Mouse (Mus musculus) forebrain, embryonic 11.5 days (tissue): ENCODE measurements around the gene Hoxc11. TPM values are rescaled to one million over a fixed set of nuclear protein-coding genes. Genes with fewer than 3 reads are reported as not detected.

ENCODE experiments used
- ATAC-seq: fragments of 200-750 bp; cut with Nextera tagmentation; replicated peaks from 2 replicates; pipeline ENCODE4 v1.8.0; 2017; ENCODE audit warnings: moderate TSS enrichment; ENCODE audit not compliant: low FRiP score
- DNase-seq: peaks from one replicate; pipeline ENCODE4 v3.0.0-alpha.2; 2017; ENCODE audit warnings: low spot score
- H3K27ac ChIP-seq: fragments of 300-500 bp; sonication (generic); 2 replicates; pipeline ENCODE4 v1.5.1; 2014; ENCODE audit warnings: low read depth, low read length
- H3K27me3 ChIP-seq: fragments of 300-500 bp; sonication (generic); 2 replicates; pipeline ENCODE4 v1.6.1; 2014; ENCODE audit warnings: mild to moderate bottlenecking, low read length, mixed read lengths; ENCODE audit not compliant: control insufficient read depth, insufficient read depth
- H3K36me3 ChIP-seq: fragments of 300-500 bp; sonication (generic); 2 replicates; pipeline ENCODE4 v1.6.1; 2014; ENCODE audit warnings: mild to moderate bottlenecking, low read length, moderate library complexity, mixed read lengths; ENCODE audit not compliant: control insufficient read depth, insufficient read depth
- H3K4me1 ChIP-seq: fragments of 300-500 bp; sonication (generic); replicated peaks from 2 replicates; pipeline ENCODE4 v1.6.1; 2014; ENCODE audit warnings: low read length, mixed read lengths; ENCODE audit not compliant: control insufficient read depth, insufficient read depth
- H3K4me2 ChIP-seq: fragments of 300-500 bp; sonication (generic); 2 replicates; pipeline ENCODE4 v1.6.1; 2014; ENCODE audit warnings: low read depth, mild to moderate bottlenecking, low read length, moderate library complexity, mixed read lengths; ENCODE audit not compliant: severe bottlenecking
- H3K4me3 ChIP-seq: fragments of 300-500 bp; sonication (generic); 2 replicates; pipeline ENCODE4 v1.5.1; 2014; ENCODE audit warnings: low read depth, low read length
- H3K9ac ChIP-seq: fragments of 300-500 bp; sonication (generic); 2 replicates; pipeline ENCODE4 v1.6.1; 2014; ENCODE audit warnings: low read length
- H3K9me3 ChIP-seq: fragments of 300-500 bp; sonication (generic); 2 replicates; pipeline ENCODE4 v1.6.1; 2016; ENCODE audit warnings: low read length, mixed read lengths; ENCODE audit not compliant: control insufficient read depth
- WGBS: fragments of 180-500 bp; shearing (Covaris S2); extraction: QIAGEN DNeasy Blood & Tissue Kit; methylation state at CpG from one replicate; pipeline ENCODE4 v1.1.7; 2014; 5-methylcytosine and 5-hydroxymethylcytosine counted together
- polyA plus RNA-seq: library from polyadenylated mRNA; unstranded; fragments of >200 nt; fragmentation: Nextera tagmentation; extraction: Ambion mirVana; gene quantifications from 2 replicates; pipeline ENCODE4 v1.2.1, GENCODE M21; 2014

The Hoxc11 gene
- polyA plus RNA-seq, 1 experiment from 2014 or later, result not detected

- H3K9ac ChIP-seq, result no peak within 1 kb of the TSS
- WGBS, result 2% methylated on average over 11 of the region's 20 CpGs
- DNase-seq, result no peak
- H3K4me3 ChIP-seq, result no peak within 1 kb of the TSS
- no peak for ATAC-seq
- no peaks in the 10 kb centered on the region for H3K4me1 ChIP-seq
- no peaks in the 10 kb centered on the region for H3K36me3 ChIP-seq
- peaks cover 97% of the 10 kb centered on the region for H3K27me3 ChIP-seq
- no peaks in the 10 kb centered on the region for H3K9me3 ChIP-seq
- H3K27ac ChIP-seq, result no peak within 1 kb of the TSS
- H3K4me2 ChIP-seq, result no peak within 1 kb of the TSS
Observed at GRCm38 (mm10) chr15:102976171-102976570, 21.9 kb downstream of the Hoxc11 start, which contains the start of gene Hoxc9. Gene Hoxc9 (plus strand): TSS chr15:102976439.

GRCm38 (mm10) chr15:102976631-102977422 is 22.6 kb downstream of the Hoxc11 start:
- no peak for DNase-seq
- ATAC-seq, result no peak
- H3K9ac ChIP-seq, result no peak overlapping the region

GRCm38 (mm10) chr15:102977423-102977974 is 23.3 kb downstream of the Hoxc11 start:
- no peak for DNase-seq
- Histone ChIP-seq H3K9me3 (no peaks in the 10 kb centered on the region), H3K4me2 (no peak overlapping the region)

More at GRCm38 (mm10) chr15:102976631-102977422, 22.6 kb downstream of the Hoxc11 start:
- H3K4me1 ChIP-seq, result peaks cover 2% of the 10 kb centered on the region; the same call in 1 of the 2 replicates
- WGBS, result under 1% methylated on average over 37 of the region's 37 CpGs
- H3K27me3 ChIP-seq, result peaks cover 97% of the 10 kb centered on the region
- H3K4me2 ChIP-seq, result no peak overlapping the region
- no peak overlapping the region for H3K4me3 ChIP-seq
- H3K9me3 ChIP-seq, result no peaks in the 10 kb centered on the region
- no peak overlapping the region for H3K27ac ChIP-seq
- H3K36me3 ChIP-seq, result no peaks in the 10 kb centered on the region

GRCm38 (mm10) chr15:102978615-102979515 is 24.6 kb downstream of the Hoxc11 start:
- Histone ChIP-seq H3K4me1 (peaks cover 2% of the 10 kb centered on the region; the same call in 1 of the 2 replicates), H3K4me3 (no peak overlapping the region), H3K27ac (no peak overlapping the region), H3K9ac (no peak overlapping the region), H3K27me3 (peaks cover 97% of the 10 kb centered on the region), H3K4me2 (no peak overlapping the region), H3K9me3 (no peaks in the 10 kb centered on the region), H3K36me3 (no peaks in the 10 kb centered on the region)
- 1% methylated on average over 13 of the region's 13 CpGs for WGBS
- DNase-seq (no peak), ATAC-seq (no peak)

More at GRCm38 (mm10) chr15:102977423-102977974, 23.3 kb downstream of the Hoxc11 start:
- H3K36me3 ChIP-seq, result no peaks in the 10 kb centered on the region
- WGBS, result 1% methylated on average over 16 of the region's 16 CpGs
- peaks cover 97% of the 10 kb centered on the region for H3K27me3 ChIP-seq
- no peak overlapping the region for H3K27ac ChIP-seq
- no peak for ATAC-seq
- peaks cover 2% of the 10 kb centered on the region; the same call in 1 of the 2 replicates for H3K4me1 ChIP-seq
- no peak overlapping the region for H3K4me3 ChIP-seq
- H3K9ac ChIP-seq, result no peak overlapping the region

- no peak for ATAC-seq
- Histone ChIP-seq H3K36me3 (no peaks in the 10 kb centered on the region), H3K27ac (no peak overlapping the region), H3K9ac (no peak overlapping the region), H3K4me3 (no peak overlapping the region), H3K9me3 (no peaks in the 10 kb centered on the region), H3K4me1 (peaks cover 2% of the 10 kb centered on the region; the same call in 1 of the 2 replicates), H3K4me2 (no peak overlapping the region), H3K27me3 (peaks cover 99% of the 10 kb centered on the region)
- WGBS, result 0% methylated on average over 1 of the region's 1 CpGs
- DNase-seq, result no peak
Observed at GRCm38 (mm10) chr15:102979936-102980335, 25.7 kb downstream of the Hoxc11 start.

GRCm38 (mm10) chr15:102980352-102980751 is 26.1 kb downstream of the Hoxc11 start:
- H3K36me3 ChIP-seq, result no peaks in the 10 kb centered on the region
- no peaks in the 10 kb centered on the region for H3K9me3 ChIP-seq
- WGBS, result 3% methylated on average over 11 of the region's 11 CpGs
- H3K27ac ChIP-seq, result no peak overlapping the region
- ATAC-seq, result no peak
- H3K4me1 ChIP-seq, result peaks cover 2% of the 10 kb centered on the region; the same call in 1 of the 2 replicates
- peaks cover 99% of the 10 kb centered on the region for H3K27me3 ChIP-seq
- H3K4me2 ChIP-seq, result no peak overlapping the region
- DNase-seq, result no peak
- no peak overlapping the region for H3K4me3 ChIP-seq
- no peak overlapping the region for H3K9ac ChIP-seq

GRCm38 (mm10) chr15:102980912-102981311 is 26.7 kb downstream of the Hoxc11 start:
- Histone ChIP-seq H3K9ac (no peak overlapping the region), H3K27ac (no peak overlapping the region), H3K4me1 (peaks cover 2% of the 10 kb centered on the region; the same call in 1 of the 2 replicates), H3K27me3 (peaks cover 99% of the 10 kb centered on the region), H3K4me2 (peak overlapping the region; percentile 28; the same call in 1 of the 2 replicates), H3K9me3 (no peaks in the 10 kb centered on the region), H3K36me3 (no peaks in the 10 kb centered on the region), H3K4me3 (no peak overlapping the region)
- DNase-seq (no peak), ATAC-seq (no peak)
- WGBS, result under 1% methylated on average over 14 of the region's 14 CpGs
